Mouse (Mus musculus) ES-CJ7 (cell line): ENCODE measurements around the gene Mfrp.
"Not testable (repeated sequence)": the region's sequence is repeated elsewhere in the genome, so short reads cannot be mapped to it uniquely, and the experiment has no call there.

Experiments
- DNase-seq: peaks from one replicate; pipeline ENCODE4 v3.0.0; 2011; ENCODE audit warnings: low read depth, low spot score

Mfrp gene

DNA sequence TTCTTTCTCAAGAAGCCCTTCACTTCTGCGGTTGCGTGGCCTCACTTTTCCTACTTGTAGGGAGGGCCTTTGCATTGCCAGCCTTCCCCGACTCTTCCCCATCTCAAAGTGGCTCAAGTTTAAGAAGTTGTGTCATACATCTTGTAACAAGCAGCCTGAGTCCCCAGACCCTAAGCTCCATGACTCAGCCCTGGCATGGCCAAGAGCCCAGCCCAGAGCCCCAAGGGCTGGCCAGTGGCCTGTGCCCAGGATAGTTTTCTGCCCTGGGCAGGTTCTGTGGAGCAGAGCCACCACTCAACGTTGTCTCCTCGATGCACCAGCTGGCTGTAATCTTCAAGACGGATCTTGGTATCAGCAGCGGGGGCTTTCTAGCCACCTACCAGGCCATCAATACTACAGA is 3.4 kb downstream of the Mfrp start:
- no peak for DNase-seq

DNA sequence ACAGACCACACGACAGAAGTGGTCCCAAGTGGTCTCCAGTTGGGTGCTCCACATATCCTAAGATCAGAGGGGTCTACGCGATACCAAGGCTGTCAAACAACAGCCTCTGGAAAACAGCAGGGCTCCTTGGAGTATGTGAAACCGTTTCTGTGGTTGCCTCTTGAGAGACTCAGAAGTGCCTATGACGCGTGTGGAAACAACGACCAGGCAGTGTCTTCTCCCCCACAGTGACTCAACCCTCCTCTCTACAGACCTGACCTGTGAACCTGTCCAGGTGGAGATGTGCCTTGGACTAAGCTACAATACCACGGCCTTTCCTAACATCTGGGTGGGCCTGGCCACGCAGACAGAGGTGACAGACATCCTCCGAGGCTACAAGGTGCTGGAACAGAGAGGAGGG is 4.3 kb downstream of the Mfrp start:
- no peak for DNase-seq

DNA sequence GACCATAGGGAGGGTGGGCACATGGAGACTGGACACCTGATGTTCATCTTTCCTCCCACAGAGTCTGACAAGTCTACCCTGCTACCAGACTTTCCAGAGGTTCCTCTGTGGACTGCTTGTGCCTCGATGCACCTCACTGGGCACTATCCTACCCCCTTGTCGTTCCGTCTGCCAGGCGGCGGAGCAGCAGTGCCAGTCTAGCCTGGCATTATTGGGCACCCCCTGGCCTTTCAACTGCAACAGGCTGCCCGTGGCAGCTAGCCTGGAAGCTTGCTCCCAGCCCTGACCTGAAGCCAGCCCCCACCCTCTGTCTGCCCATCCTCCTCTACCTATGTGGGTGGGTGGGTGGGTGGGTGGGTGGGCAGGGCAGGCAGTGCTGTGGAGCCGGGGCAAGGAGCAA is 4.7 kb downstream of the Mfrp start:
- DNase-seq, result no peak

DNA sequence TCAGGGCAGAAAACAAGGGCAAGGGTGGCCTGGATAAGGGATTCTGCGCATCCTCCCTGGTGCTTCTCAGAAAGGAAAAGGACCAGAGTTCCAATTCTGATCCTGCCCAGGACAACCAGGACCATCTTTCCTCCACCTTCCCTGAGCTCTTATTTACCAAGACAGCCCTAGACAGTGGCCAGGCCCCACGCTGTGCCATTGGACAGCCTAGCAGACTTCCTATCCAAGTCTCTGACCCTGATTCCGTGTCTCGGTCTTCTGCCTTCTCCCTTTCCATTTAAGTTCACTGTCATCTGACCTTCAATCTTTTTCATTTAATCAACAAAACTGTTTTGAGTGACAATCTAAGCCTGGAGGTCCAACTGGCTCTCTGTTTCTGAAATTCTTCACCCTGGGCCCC is 5.1 kb downstream of the Mfrp start:
- no peak for DNase-seq

DNA sequence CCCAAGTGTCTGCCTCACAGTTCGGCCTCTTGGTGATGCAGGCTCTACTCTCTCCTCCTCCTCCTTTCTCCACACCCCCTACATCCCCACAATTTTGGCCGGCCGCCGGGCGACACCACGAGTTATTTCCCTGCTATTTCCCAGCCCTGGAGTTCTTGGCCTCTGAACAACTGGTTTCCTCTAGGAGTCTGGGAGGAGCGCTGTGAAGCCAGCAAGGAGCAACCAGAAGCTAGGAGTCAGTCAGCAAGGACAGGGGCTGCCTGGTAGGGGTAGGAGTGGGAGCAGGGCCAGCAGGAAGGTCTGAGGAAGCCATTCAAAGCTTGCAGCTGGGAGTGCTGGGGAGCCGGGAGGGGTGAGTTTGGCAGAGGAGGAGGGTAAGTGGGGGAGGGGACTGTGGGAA is 5.6 kb downstream of the Mfrp start, which contains the start of gene C1qtnf5:
Gene C1qtnf5 (plus strand): TSS at position 136 of the 400 bp plus-strand sequence.
- DNase-seq, result no peak

DNA sequence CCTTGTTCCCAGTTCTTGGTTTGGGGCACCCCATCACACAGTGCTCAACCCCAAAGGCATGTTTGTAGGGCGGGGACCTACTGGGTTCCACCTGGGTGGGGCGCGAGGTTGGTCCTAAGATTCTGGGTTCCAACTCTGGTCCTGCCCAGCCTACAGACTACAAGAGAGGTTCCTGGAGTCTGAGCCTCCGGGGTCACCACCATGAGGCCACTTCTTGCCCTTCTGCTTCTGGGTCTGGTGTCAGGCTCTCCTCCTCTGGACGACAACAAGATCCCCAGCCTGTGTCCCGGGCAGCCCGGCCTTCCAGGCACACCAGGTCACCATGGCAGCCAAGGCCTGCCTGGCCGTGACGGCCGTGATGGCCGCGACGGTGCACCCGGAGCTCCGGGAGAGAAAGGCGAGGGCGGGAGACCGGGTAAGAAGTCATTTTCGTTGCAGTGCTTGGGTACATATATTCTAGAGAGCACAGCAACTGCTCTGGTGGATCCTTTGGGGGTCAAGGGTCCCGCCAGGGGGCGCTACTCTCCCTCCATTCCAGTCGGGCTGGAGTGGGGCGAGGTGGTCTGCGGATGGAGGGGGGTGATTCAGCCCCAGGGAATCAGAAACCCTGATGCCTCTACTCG is 6.1 kb downstream of the Mfrp start:
- peak; percentile 69 for DNase-seq

DNA sequence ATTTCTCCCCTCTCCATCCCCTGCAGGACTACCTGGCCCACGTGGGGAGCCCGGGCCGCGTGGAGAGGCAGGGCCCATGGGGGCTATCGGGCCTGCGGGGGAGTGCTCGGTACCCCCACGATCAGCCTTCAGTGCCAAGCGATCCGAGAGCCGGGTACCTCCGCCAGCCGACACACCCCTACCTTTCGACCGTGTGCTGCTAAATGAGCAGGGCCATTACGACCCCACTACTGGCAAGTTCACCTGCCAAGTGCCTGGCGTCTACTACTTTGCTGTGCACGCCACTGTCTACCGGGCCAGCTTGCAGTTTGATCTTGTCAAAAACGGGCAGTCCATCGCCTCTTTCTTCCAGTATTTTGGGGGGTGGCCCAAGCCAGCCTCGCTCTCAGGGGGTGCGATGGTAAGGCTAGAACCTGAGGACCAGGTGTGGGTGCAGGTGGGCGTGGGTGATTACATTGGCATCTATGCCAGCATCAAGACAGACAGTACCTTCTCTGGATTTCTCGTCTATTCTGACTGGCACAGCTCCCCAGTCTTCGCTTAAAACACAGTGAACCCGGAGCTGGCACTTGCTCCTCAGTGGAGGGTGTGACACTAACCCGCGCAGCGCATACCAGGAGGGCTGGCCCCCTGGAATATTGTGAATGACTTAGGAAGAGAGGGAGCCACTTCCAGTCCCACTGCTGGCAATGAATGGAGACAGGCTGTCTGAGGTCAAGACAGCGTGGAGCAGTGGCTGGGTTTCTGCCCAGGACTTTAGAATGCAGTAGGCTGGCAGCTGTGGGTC is 6.9 kb downstream of the Mfrp start:
- DNase-seq, result no peak

DNA sequence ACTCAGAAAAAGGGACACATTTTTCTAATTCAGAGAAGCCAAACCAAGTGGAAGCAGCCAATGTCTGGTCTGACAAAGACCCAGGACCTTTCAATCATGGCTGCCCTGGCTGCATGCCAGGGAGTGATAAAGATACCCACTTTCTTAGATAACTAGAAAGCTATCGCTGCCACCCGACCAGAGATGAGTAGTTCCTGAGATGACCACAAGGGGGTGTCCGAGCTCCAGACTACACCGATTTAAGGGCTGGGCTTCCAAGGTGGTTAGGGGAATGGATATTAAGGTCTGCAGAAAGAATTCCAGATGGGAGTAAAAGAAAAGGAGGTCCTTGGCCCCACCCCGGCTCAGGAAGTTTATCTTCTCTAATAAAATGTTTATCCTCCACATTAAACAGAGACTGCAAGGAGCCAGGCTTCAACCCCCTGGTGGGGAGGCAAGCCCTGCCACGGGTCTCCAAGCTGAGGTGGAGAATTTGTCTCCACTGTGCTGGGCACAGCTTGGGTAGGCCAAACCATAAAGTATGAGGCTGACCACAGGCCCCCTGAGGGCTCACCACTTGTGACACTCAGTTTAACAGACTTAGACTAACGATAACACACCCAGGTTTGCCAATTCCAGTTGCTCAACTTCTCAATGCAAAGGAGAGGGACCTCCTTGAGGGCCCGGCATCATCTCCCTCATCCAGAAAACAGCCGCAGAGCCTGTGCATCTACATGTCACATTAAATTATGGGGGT is 8.0 kb downstream of the Mfrp start:
- DNase-seq, result peak; percentile 77

DNA sequence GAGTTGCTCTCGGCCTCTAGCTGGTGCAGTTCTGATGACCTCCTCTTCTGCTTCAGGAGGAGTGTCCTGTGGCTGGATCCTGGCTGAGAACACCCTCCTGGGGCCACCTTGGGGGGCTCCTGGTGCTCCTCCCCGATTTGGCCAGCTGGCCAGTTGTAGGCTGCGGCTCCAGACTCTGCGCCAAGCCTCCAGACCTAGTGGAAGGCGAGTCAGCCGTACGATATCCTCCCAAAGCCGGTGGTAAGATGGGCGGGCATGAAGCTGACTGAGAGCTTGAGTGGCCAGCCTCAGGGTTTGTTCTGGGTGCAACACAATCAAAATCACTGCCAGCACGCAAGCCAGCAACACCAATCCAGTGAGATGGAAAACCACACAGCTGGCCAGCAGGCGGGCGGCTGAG is 10.4 kb downstream of the Mfrp start:
- not testable (repeated sequence) for DNase-seq

DNA sequence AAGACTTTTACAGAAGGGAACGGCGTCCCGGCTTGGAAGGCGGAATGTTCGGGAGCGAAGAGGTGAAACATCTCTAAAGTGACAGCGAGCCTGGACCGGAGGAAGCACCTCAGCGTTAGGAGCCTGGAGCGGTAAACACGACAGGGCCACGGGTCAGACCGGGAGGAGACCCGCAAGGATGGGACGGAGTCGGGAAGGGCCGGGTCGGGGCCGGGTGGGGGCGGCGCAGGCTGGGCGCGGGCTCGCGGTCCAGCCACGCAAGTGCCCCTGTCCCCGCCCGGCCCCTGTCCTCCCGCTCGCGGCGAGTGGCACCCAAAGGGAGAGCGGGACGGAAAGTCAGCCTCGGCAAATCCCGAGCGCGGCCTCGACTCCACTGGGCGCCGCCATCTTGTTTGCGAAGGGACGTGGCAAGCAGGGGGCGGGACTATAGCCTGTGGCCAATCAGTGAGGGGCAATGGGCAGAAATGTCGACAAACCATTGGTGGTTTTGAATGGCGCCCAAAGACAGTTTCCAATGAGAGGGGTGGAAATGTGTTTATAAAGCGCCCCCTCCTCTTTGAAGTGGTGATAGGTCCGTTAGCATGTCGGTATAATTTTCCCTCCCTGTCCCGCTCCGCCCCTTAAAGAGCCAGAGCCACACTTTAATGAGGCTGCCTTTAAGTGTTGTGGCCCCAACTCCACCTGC is 11.7 kb downstream of the Mfrp start, which contains the start of the genes Gm49380 and Rnf26:
Gene Gm49380 (minus strand): TSS at position 396 of the 685 bp plus-strand sequence.
Gene Rnf26 (minus strand): TSS at position 413 of the 685 bp plus-strand sequence.
- peak; percentile 99 for DNase-seq

DNA sequence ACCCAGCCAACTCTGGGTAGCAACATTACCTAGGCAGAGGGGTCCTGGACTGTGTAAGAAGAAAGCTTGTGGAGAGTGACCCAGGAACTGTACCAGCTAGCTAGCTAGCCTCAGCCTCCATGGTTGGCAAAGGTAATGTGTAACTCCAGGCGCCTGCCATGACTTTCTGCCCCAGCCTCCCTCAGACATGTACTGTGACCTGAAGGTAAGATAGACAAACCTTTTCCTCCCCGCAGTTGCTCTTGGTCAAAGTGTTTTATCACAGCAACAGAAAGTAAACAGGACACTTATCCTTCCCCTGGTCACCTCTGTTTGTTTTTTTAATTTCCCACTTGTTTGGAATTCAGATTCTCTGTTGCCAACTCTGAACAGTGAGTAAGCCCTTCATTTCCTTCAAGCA is 12.9 kb downstream of the Mfrp start:
- DNase-seq, result no peak

DNA sequence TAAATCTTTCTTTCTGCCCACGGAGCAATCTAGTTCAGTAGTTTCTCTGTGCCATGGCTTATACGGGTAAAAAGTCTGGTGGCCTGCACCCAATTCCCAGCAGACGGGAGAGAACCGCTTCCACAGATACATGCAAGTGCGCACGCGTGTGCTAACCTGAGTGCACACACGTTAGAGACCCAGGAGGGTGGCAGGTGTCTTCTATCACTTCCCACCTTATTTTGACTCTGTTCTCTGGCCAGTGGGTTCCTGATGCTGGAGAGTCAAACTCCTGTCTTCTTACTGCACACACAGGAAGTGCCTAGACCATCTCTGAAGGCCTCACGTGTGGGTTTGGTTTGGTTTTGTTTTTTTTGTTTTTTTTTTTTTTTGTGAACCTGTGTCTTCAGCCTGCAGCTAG is 14.1 kb downstream of the Mfrp start:
- no peak for DNase-seq

DNA sequence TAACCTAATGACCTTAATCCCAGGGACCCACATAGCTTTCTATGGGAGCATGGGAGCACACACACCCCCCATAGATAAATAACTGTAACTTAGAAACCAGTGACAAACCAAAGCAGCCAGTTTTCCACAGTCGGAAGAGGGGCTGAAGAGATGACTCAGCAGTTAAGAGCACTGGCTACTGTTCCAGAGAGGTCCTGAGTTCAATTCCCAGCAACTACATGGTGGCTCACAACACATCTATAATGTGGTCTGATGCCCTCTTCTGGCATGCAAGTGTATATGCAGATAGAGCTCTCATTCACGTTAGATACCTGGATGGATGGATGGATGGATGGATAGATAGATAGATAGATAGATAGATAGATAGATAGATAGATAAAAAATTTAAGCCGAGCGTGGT is 14.7 kb downstream of the Mfrp start:
- peak; percentile 68 for DNase-seq

DNA sequence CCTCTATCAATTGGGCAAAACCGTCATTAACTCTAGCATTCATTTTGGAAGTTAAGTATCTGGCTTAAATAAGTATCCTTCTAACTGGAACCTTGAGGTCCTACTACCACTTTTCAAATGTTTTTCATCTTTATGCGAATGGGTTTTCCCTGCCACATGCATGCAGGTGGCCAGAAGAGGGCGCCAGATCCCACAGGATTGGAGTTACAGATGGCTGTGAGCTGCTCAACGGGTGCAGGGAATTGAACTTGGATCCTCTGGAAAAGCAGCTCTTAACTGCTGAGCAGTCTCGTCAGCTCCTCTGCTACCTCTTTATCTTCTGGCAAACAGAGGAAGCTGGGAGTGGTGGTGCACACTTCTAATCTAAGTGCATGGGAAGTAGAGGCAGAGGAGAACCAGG is 17.5 kb downstream of the Mfrp start:
- peak; percentile 46 for DNase-seq

DNA sequence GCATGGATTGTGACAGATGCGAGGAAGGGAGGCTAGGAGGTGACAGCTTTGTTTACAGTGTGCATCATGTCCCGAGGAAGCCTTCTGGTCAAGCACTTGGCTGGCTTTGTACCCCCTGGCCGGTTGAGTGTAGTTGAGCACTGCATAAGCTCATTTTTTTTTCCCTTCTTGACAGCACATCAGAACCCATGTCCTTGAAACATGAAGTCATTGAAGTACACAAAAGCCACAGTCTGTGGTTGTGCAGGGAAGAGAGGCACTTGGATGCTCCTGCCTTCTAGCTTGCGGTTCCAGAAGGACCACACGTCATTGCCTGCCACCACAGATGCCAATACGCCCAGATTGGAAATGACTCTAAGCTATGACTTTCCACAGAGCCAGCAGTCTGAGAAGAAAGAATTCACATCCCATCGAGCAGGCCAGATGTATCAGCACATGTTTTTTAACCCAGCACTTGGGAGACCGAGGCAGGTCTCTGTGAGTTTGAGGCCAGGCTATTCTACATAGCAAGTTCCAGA is 18.5 kb downstream of the Mfrp start:
- DNase-seq, result no peak

DNA sequence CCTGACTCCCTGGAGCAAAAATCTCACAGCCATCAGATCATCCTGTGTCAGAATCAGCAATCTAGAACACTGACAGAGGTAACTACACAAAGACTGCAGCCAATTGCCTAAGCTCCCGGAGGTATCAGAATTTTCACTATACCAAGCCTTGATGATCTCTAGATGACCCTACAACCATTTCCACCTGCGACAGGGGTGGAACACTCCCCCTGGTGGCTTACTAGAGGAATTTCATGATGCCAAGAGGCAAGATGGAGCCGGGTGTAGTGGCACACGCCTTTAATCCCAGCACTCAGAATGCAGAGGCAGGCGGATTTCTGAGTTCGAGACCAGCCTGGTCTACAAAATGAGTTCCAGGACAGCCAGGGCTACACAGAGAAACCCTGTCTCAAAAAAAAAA is 22.8 kb downstream of the Mfrp start:
- peak; percentile 77 for DNase-seq

DNA sequence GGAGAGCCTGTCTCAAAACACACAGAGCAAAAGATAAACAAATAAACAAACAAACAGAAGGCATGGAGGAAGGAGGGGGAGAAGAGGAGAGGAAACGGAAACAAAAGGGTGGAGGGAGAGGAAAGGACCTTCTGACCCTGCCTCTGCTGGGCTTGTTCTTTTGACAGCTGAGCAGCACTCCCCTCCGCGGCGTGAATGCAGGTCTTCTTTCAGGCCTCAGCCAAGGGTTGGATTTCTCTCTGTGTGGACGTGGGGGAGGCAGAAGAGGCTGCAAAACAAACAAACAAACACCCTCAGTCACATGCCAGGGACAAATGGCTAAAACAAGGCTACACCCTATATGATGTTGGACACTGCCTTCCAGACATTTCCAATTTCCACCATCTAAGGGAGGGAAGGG is 23.5 kb downstream of the Mfrp start:
- DNase-seq, result no peak

DNA sequence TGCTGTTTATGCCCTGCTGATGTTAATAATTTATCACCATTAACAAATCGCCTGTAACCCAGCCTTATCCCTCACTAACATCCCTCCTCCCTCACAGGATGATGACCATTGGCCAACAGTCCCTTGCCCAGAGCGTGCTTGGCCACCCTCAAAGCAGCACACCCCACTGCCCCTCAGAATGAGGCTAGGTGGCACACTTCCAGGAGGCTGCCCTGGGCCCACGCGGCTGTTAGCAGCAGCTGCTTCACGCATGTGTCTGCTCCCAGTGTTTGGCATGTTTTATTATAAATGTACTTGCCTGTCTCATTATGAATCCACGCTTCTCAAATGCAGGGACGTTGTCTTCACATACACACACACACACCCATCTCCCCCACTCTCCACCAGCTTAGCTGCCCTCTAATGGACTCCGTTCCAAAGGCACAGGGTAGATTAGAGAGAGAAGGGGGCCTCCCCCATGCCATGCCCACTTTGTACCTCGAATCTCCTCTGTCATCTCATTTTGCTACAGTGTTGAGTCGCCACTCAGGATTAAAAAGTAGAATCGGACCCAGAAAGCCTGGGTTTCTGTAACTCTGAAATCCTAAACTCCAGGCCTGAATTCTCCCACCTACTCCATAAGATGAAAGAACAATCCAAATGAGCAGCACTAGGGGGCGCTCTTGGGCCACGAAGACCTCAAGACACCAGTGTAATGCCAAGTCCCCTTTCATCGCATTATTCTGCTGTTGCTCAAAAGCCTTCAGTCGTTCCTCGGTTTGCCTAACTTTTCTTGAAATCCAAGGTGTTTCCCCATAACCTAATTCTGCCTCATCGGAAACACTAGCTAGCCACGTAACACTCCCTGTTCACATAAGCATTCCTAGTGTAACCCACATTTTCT is 24.3 kb downstream of the Mfrp start:
- peak; percentile 84 for DNase-seq

DNA sequence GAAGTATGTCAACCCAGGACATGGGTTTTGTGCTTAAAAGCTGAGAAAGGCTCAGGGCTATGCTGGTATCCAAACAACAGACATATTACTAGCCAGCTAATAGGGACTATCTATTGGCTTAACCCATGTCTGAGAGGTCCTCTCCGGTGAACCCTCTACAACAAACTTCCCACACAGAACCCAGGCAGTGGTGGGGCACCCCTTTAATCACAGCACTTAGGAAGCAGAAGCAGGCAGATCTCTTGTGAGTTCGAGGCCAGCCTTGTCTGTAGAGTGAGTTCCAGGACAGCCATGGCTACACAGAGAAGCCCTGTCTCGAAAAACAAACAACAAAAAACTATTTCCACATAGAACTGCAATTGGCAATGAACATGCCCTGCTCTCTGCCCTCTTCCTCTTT is 25.2 kb downstream of the Mfrp start:
- no peak for DNase-seq

DNA sequence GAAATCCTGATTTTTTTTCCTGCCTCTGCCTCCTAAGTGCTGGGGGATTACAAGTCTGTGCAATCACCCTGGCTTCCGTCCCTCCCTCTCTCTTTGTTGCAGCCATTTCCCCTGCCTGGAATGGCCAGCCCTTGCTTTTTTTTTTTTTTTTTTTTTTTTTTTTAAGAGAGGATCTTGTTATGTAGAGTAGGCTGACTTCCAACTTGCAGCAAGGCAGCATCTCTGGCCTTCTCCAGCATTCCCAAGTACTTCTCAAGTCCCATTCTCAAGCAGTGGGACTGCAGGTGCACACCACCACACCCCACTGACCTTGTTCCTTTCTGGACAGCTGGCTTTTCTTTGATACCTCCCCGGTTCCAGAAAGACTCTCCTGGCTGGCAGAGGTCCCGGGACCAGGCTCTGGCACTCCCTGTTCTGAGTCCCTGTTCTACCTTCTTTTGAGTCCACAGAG is 25.8 kb downstream of the Mfrp start:
- peak; percentile 91 for DNase-seq

DNA sequence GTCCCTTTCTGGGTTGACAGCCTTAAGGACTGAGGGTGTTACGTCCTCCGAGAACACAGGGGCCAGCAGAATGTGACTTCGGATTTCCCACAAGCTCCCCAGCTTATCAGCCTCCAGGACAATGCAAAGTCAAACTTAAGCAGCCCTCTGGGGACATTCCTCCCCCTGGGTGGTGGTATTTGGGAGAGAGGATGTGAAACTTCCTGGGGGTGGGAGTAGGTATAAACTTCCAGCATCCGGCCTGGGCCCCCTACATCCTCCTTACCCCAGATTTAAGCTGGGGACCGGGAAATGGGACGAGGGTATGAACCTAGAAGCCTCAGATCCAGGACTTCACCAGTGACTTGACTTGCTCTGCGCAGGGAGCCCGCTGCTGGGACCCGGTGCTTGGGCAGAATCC is 28.1 kb downstream of the Mfrp start:
- no peak for DNase-seq
